Mouse (Mus musculus): Measurements from ENCODE around the gene Hba-a1.
"Not testable (repeated sequence)": the region's sequence is repeated elsewhere in the genome, so short reads cannot be mapped to it uniquely, and the experiment has no call there.

The Hba-a1 gene

DNA sequence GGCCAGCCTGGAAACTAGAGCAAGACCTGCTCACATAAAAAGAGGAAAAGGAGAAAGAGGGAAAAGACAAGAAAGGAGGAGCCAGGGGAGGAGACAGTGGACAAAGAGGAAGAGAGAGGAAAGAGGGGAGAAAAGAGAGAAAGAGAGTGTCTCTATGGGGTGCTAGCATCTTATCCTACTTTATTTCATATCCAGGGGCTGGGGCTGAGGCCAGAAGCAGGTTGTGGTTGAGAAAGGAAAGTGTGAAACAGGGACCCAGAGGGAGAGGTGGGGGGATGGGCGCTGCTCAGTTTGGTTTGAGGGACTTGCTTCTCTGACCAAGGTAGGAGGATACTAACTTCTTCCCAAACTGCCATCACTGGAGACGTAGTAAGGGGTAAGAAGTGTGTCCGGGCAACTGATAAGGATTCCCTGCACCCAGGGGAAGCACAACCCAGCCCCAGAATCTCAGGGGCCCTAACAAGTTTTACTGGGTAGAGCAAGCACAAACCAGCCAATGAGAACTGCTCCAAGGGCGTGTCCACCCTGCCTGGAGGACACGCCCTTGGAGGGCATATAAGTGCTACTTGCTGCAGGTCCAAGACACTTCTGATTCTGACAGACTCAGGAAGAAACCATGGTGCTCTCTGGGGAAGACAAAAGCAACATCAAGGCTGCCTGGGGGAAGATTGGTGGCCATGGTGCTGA is at the start of gene Hba-a1:
Hba-a1 (plus strand) TSS at position 421 of the 687 bp plus-strand sequence.
- DNase-seq = not testable (repeated sequence)

DNA sequence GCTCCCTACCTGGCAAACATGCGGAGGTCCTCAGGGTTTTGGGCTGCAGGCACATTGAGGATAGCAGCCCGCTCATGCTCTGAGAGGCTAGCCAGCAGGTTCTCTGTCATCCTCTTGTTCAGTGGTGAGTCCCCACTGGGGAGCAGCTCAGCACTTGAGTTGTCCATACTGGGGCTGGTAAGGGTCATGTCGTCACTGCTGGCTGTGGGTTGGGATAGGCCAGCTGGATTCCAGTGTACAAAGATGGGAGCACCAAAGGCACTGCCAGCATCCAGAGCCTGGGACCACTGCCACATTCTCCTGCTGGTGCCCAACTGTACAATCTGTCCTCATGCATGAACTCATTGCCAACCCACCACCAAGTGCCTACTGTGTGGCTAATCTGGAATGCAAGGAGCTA is 49.4 kb upstream of the Hba-a1 start:
- DNase-seq = no peak

GRCm38 (mm10) chr11:32234816-32235485 is 48.4 kb upstream of the Hba-a1 start:
- DNase-seq = no peak

- DNase-seq = no peak
Observed at GRCm38 (mm10) chr11:32235646-32236045, 47.7 kb upstream of the Hba-a1 start.

DNA sequence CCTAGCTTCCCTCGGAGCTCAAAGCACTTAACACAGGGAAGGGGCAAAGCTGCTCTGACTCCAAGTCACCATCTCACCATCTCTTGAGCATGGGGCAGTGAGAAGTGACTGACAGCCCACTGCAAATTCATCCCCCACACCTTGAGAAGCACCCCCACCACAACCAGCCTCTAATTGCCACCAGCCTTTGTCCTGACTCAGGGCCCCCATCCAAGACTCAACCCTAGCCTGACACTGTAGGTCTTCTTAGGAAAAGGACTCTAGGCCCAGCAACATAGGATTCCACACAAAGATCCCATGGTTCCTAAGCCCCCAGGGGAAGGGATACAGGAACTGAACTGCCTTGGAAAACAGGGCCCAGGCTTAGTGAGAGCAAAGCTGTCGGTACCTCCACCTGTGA is 47.2 kb upstream of the Hba-a1 start:
- DNase-seq = no peak

- DNase-seq = peak; percentile 37
Observed at GRCm38 (mm10) chr11:32236712-32237410, 46.5 kb upstream of the Hba-a1 start.

DNA sequence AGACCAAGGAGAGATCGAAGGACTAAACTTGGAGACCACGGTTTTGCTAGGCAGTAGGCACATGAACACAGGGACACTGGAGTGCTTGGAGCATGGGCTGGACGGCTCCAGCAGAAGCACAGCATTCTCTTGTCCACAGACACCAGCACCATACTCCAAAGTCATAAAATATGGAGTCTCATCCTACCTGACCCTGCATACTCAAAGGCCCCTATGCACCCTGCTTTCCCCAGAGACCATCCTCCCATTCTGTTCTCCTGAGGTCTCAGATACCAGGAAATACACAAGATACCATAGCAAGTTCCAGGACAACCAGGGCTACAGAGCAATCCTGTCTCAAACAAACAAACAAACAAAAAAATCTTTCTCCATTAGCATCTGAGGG is 45.9 kb upstream of the Hba-a1 start:
- DNase-seq = no peak

DNA sequence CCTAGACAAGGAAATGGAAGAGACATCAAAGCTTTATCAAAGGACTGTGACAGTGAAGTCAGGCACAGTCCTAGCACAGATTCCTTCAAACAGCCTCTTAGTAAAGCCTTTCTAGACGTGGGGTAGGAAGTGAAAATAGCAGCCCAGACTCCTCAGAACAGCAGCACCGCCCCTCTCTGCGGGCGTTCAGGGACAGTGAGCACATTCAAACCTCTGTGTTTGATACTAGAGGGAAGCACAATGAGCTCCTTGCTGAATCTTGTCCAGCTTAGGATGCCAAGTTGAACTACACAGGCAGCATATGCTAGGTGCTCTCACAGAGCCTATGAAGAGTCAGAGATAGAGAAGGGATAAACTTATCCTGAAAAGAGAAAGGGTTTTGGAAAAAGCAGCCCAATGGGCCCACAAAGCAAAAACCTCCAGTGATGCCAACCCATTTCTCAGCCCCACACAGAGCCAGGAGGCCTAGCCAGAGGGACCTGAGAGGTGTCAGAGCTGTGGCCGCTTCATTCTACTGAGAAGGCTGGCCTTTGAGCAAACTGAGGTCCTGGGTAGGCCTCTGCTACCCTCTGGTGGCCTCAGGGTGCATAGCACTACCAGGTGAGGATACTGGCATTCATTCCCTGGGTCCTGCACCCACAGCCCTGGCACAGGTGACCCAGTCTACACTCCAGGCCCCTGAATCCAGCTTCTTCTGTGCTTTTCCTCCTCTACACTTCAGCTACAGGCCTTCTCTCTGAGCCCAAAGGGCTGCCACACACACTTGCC is 45.0 kb upstream of the Hba-a1 start:
- peak; percentile 79 for DNase-seq

GRCm38 (mm10) chr11:32241391-32241790 is 41.9 kb upstream of the Hba-a1 start:
- no peak for DNase-seq

DNA sequence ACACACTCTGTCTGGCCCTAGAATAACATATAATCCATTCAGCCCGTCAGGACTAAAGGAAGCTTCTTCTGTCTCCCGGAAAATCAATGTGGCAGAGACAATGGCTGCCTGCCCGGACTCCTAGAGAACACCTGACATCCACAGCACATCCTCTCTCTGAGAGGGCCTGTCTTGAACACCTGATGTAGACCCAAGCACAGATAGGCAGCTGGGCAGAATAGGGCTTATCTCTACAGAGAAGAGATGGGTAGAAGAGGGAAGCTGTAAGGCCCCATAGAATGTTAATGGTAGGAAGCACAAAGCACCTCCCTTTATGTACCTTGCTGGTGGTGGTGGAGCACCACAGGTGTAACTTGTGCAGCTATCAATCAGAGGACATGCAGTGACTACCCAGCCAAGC is 41.1 kb upstream of the Hba-a1 start:
- DNase-seq = no peak

DNA sequence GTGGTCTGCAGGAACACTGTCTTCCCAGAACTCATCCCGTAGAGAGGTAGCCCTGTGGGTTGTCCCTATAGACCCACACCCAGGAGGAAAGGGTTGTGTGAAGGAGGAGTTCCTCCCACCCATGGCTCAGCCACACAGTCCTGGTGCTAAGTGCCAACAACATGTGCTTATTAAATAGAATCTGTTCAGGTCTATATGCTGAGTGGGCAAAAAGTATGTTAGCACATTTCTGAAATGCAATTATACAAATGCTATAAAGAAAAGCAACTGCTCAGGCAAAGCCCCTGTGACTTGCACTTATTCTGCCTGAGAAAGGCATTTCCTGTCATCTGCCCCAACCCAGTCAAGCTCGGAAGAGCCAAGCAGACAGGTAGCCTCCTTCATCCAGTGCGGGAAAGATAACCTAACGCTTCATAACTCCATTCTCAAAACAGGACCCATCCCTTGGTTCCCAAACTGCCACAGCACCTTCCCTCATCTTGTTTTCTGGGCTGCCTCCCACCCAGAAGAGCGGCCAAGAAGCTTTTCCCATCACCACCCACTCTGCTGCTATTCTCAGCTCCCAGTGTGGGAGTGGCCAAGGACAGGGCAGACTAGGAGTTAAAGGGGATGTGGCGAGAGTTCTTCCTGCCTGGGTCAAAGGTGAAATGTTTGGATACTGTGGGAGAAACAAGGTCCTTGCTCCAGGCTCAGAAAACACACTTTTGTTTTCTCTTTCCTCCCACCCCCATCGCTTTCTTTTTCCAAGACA is 39.9 kb upstream of the Hba-a1 start:
- no peak for DNase-seq

GRCm38 (mm10) chr11:32244064-32244463 is 39.2 kb upstream of the Hba-a1 start:
- no peak for DNase-seq

- no peak for DNase-seq
Observed at GRCm38 (mm10) chr11:32244617-32245016, 38.7 kb upstream of the Hba-a1 start.

GRCm38 (mm10) chr11:32245614-32246013 is 37.7 kb upstream of the Hba-a1 start:
- DNase-seq = no peak

DNA sequence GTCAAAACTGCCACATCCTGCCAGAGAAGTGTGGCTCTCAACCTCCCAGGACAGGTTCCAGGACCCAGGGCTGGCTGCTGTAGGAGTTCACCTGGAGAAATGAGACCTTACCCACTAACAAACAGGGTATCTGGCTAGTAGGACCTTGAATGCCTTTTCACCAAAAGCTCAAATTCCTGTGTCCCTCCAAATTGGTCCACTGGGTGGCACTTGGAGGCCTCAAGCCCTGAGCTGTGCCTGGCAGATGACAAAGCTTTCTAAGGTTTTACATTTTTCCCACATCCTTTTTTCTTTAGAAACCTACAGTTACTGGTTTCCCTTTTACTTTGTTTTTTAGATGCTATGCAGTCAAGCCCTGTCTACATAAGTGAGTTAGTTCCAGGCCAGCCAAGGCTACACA is 36.2 kb upstream of the Hba-a1 start:
- peak; percentile 45 for DNase-seq

DNA sequence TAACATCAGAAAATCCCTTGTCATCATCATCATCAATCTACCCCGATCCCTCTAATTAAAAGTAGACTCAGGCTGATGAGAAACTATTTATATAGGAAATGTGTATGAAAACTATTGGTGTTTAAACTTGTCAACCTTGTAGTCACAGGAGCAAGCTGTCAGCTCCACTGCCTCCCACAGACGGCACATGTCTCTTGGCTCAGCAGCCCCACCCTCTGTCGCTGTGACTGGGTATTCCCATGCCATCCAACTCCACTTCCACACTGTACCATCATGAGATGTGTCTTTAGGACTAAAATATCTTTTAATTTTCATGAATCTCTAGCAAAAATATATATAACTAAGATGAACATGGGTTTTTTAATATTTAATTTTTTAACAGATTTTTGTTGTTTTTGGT is 35.0 kb upstream of the Hba-a1 start:
- no peak for DNase-seq

GRCm38 (mm10) chr11:32250880-32251763 is 32.2 kb upstream of the Hba-a1 start:
- DNase-seq = no peak

GRCm38 (mm10) chr11:32253121-32253520 is 30.2 kb upstream of the Hba-a1 start:
- no peak for DNase-seq

- no peak for DNase-seq
Observed at GRCm38 (mm10) chr11:32256146-32256545, 27.2 kb upstream of the Hba-a1 start.

- DNase-seq = no peak
Observed at GRCm38 (mm10) chr11:32256566-32256965, 26.7 kb upstream of the Hba-a1 start.

DNA sequence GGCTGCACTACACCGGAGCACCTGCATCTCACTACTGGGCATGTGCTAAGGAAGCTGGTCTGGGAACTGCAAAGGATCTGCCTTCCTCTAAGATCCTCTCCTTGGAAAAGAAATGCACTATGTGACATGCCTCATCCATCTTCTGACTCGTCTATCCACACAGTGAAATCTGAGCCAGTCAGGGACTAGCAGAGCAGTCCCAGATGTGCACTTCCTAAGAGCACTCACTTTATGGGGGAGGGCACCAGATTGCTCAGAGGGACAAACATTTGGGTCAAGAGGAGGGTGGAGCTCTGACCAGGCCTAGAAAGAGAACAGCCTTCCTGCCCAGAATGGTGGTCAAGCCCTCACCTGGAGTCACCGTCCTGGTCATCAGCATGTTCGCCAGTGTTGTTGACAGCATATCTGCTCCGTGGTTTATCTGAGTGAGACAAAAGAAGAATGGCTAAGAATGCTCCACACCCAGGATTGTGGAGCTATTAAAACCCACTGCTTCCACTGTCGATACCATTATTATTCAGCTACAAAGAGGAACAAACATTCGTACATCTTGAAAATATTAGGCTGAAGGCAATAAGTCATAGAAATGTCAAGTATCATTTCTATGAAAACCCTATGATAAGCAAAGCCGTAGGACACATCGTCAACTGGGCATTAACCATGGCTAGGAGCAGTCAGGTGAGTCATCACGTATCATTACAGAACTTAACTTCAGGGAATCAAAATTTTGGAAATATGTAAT is 20.5 kb upstream of the Hba-a1 start:
- no peak for DNase-seq
